Mouse (Mus musculus): ENCODE data around the gene Fignl1. TPM values are rescaled to one million over a fixed set of nuclear protein-coding genes. Genes with fewer than 3 reads are reported as not detected.

Gene Fignl1
- polyA plus RNA-seq, 1 experiment = 10.6 TPM

DNA sequence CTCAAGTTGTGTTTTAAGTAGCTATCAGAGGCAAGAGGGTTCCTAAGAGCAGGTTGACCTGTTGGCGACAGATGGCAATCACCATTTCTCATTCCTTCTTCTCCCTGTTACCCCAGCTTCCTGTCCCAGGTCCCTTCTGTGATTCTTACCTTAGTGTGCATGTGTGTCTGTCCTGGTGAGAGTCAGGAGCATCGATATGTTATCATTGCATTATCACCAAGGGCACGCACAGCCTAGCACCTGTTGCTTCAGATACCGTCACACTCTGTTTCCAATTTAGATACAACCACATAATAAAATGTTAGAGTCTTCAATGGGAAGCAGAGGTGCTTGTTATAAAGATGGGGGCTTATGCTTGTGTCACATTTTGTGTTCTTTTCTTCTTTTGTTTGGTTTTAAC is 36.6 kb downstream of the Fignl1 start:
- H3K27ac ChIP-seq (ENCODE audit: insufficient read depth, low read depth, low read length) = no peak overlapping the region
- TF ChIP-seq CTCF (IDR thresholded peaks at IDR 0.05; ENCODE audit: low read depth, low read length) (no peak), POLR2A (IDR thresholded peaks at IDR 0.05; ENCODE audit: borderline replicate concordance, low read depth, low read length) (no peak)
- no peak overlapping the region for H3K4me3 ChIP-seq (ENCODE audit: insufficient read depth, low read length)
- peaks cover 36% of the 10 kb centered on the region for H3K4me1 ChIP-seq (ENCODE audit: control insufficient read depth, insufficient read depth, low read length)

DNA sequence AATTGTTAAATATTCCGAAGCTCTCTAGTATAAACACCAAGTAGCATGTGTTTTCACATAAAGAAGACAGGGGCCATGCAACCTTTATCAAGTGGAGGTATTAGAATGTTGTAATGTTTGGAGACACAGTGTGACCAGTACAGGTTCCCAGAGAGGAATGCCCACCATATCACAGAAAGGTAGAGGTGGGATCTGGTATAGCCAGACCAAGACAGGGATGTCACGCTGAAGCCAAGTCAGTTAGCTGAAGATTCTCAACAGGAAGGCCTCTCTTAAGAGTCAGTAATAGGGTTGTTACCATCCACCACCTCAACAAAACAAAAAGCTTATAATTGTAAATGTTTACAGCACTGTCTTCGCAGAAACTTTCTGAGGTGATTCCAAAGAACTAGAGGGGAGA is 38.1 kb downstream of the Fignl1 start:
- H3K4me1 ChIP-seq (ENCODE audit: control insufficient read depth, insufficient read depth, low read length) = peaks cover 27% of the 10 kb centered on the region
- H3K27ac ChIP-seq (ENCODE audit: insufficient read depth, low read depth, low read length) = no peak overlapping the region
- TF ChIP-seq POLR2A (IDR thresholded peaks at IDR 0.05; ENCODE audit: borderline replicate concordance, low read depth, low read length) = no peak
- TF ChIP-seq CTCF (IDR thresholded peaks at IDR 0.05; ENCODE audit: low read depth, low read length) = no peak
- H3K4me3 ChIP-seq (ENCODE audit: insufficient read depth, low read length) = no peak overlapping the region

DNA sequence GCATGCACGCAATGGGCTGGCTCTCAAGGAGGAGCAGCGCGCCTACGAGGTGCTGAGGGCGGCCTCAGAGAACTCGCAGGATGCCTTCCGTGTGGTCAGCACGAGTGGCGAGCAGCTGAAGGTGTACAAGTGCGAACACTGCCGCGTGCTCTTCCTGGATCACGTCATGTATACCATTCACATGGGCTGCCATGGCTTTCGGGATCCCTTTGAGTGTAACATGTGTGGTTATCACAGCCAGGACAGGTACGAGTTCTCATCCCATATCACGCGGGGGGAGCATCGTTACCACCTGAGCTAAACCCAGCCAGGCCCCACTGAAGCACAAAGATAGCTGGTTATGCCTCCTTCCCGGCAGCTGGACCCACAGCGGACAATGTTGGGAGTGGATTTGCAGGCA is 39.5 kb downstream of the Fignl1 start:
- Histone ChIP-seq H3K27ac (ENCODE audit: insufficient read depth, low read depth, low read length) (no peak overlapping the region), H3K4me1 (ENCODE audit: control insufficient read depth, insufficient read depth, low read length) (peaks cover 32% of the 10 kb centered on the region), H3K4me3 (ENCODE audit: insufficient read depth, low read length) (no peak overlapping the region)
- TF ChIP-seq POLR2A (IDR thresholded peaks at IDR 0.05; ENCODE audit: borderline replicate concordance, low read depth, low read length) (no peak), CTCF (IDR thresholded peaks at IDR 0.05; ENCODE audit: low read depth, low read length) (no peak)

DNA sequence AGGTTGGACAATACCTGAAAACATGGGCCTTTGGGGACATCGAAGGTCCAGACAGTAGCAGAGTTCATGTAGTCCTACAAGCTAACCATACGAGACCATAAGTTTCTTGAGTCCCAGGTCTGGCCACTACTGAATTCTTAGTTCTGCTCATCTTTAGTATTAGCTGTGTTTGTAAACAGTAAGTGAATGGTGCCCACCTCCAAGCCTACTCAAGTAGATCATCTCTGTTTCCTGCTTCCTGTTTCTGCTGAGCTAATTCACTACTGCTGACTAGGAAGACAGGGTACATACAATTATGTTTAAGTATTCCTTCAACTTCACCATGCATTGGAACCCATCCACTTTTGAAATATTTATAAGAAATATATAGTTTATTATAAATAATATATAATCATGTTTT is 40.7 kb downstream of the Fignl1 start:
- TF ChIP-seq POLR2A (IDR thresholded peaks at IDR 0.05; ENCODE audit: borderline replicate concordance, low read depth, low read length) (no peak), CTCF (IDR thresholded peaks at IDR 0.05; ENCODE audit: low read depth, low read length) (no peak)
- Histone ChIP-seq H3K4me3 (ENCODE audit: insufficient read depth, low read length) (no peak overlapping the region), H3K27ac (ENCODE audit: insufficient read depth, low read depth, low read length) (no peak overlapping the region), H3K4me1 (ENCODE audit: control insufficient read depth, insufficient read depth, low read length) (peaks cover 27% of the 10 kb centered on the region)

DNA sequence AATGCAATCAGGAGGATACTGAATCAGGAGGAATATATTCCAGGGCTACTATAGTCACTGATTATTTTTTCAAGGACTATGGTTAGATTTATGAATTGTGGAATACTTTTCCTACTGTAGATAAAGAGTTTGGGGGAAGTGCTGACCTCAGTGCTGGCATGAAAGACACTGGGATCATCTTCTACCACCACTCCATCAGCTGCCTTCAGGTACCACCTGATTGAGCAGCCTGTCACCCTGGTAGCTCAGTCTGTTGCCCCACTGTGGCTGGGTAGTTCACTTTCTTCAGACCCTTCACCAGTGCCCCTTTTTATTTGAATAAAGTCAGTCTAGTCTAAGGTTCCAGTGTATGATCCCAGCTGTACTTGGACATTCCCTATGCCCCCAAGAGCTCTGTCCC is 42.0 kb downstream of the Fignl1 start:
- H3K27ac ChIP-seq (ENCODE audit: insufficient read depth, low read depth, low read length) = no peak overlapping the region
- H3K4me1 ChIP-seq (ENCODE audit: control insufficient read depth, insufficient read depth, low read length) = peaks cover 36% of the 10 kb centered on the region
- TF ChIP-seq POLR2A (IDR thresholded peaks at IDR 0.05; ENCODE audit: borderline replicate concordance, low read depth, low read length) (no peak), CTCF (IDR thresholded peaks at IDR 0.05; ENCODE audit: low read depth, low read length) (no peak)
- H3K4me3 ChIP-seq (ENCODE audit: insufficient read depth, low read length) = no peak overlapping the region

DNA sequence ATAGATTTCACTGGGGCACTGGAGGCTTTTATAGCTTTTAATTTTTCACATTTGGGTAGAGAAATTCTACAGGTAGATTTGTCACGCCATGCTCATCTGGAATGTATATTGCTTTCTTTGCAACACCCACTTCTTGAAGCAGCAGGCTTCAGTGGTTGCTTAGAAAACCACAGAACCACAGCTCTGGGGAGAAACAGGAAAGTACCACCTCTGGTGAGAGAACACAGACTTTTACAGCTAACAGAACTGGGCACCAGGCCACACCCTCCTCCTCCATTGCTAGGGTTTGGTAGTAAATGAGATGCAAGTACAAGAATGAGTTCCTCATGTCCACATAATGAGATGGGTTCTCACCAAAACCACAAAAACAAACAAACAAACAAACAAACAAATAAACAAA is 42.7 kb downstream of the Fignl1 start:
- TF ChIP-seq CTCF (IDR thresholded peaks at IDR 0.05; ENCODE audit: low read depth, low read length) = no peak
- no peak for TF ChIP-seq POLR2A (IDR thresholded peaks at IDR 0.05; ENCODE audit: borderline replicate concordance, low read depth, low read length)
- Histone ChIP-seq H3K4me3 (ENCODE audit: insufficient read depth, low read length) (no peak overlapping the region), H3K27ac (ENCODE audit: insufficient read depth, low read depth, low read length) (no peak overlapping the region), H3K4me1 (ENCODE audit: control insufficient read depth, insufficient read depth, low read length) (peaks cover 36% of the 10 kb centered on the region)

DNA sequence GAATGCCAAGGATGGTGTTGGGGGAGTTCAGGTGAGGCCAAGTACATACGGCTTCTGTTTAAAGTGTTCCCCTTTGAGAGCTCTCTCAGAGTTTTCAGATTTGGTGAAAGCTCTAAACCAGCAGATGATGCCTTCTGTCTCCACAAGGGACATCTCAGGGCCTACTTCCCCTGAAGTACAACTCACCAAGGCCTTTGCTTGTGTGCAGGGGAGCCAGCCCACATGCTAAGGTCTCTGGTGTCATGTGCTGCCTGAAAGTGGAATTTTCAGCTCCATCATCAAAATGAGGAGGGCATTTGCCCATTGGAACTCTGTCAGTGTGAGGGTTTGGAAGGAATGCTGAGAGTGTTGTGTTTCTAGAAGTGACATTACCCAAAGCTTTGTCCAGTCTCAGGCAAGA is 43.3 kb downstream of the Fignl1 start:
- Histone ChIP-seq H3K4me1 (ENCODE audit: control insufficient read depth, insufficient read depth, low read length) (peaks cover 41% of the 10 kb centered on the region), H3K27ac (ENCODE audit: insufficient read depth, low read depth, low read length) (no peak overlapping the region), H3K4me3 (ENCODE audit: insufficient read depth, low read length) (no peak overlapping the region)
- no peak for TF ChIP-seq CTCF (IDR thresholded peaks at IDR 0.05; ENCODE audit: low read depth, low read length)
- no peak for TF ChIP-seq POLR2A (IDR thresholded peaks at IDR 0.05; ENCODE audit: borderline replicate concordance, low read depth, low read length)

DNA sequence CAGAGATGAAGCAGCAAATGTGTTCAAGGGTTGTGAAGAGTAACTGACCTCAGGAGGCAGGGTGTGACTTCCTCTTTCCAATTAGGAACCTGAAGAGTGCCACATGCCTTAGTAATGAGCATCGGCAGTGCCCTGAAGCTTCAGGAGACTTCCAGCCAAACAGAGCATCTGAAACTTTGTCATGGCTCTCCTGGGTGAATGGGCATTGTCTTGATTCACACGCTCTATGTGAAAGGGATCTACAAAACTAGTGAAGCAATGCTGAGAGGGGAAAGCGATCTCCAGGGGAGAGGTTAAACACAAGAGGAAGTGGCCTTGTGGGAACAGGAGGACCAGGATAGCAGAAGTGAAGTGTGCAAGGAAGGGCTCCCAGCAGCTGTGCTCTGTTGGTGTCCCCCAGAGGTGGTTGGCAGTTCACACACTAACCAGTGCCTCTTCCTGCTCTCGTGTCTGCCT is 45.5 kb downstream of the Fignl1 start:
- no peak for TF ChIP-seq CTCF (IDR thresholded peaks at IDR 0.05; ENCODE audit: low read depth, low read length)
- no peak for TF ChIP-seq POLR2A (IDR thresholded peaks at IDR 0.05; ENCODE audit: borderline replicate concordance, low read depth, low read length)

DNA sequence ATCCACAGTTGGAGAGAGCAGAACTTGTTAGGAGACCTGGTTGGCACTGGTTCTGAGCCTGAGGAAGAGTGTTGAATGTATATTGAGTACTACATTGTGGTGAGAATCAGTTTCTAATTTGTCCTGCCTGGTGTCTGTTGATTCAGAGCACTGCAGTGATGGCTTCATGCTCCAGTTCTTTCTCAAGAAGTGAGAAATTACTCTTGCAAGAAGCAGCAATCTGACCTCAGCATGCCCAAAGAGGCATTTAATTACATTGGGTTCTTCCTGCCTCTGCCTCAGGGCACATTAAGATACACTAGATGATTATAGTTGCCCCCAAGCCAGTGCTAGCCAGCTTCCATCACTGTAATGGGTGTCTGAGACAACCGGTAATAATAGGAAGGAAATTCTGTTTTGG is 49.9 kb downstream of the Fignl1 start:
- no peak overlapping the region for H3K4me3 ChIP-seq (ENCODE audit: insufficient read depth, low read length)
- peaks cover 24% of the 10 kb centered on the region for H3K4me1 ChIP-seq (ENCODE audit: control insufficient read depth, insufficient read depth, low read length)
- H3K27ac ChIP-seq (ENCODE audit: insufficient read depth, low read depth, low read length) = no peak overlapping the region
- TF ChIP-seq CTCF (IDR thresholded peaks at IDR 0.05; ENCODE audit: low read depth, low read length) (no peak), POLR2A (IDR thresholded peaks at IDR 0.05; ENCODE audit: borderline replicate concordance, low read depth, low read length) (no peak)

More for the DNA sequence above, 45.5 kb downstream of the Fignl1 start:
- Histone ChIP-seq H3K4me1 (ENCODE audit: control insufficient read depth, insufficient read depth, low read length) (peaks cover 41% of the 10 kb centered on the region), H3K4me3 (ENCODE audit: insufficient read depth, low read length) (no peak overlapping the region), H3K27ac (ENCODE audit: insufficient read depth, low read depth, low read length) (peak overlapping the region; percentile 61)

DNA sequence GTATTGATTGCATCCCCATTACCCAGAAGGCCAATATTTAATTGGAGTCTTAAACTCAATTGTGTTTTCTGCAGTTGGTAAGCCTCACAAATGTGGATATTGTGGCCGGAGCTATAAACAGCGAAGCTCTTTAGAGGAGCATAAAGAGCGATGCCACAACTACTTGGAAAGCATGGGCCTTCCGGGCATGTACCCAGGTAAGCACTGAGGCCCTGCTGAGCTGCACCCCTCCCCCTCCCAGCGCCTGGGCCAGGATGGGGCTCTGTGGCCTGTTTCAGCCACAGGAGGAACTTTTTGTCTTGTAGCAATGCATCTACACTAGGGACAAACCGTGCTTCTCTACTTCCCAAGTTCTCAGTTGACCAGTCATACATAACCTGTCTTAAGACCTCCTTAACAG is 50.6 kb downstream of the Fignl1 start:
- Histone ChIP-seq H3K4me1 (ENCODE audit: control insufficient read depth, insufficient read depth, low read length) (peaks cover 20% of the 10 kb centered on the region), H3K4me3 (ENCODE audit: insufficient read depth, low read length) (no peak overlapping the region), H3K27ac (ENCODE audit: insufficient read depth, low read depth, low read length) (no peak overlapping the region)
- TF ChIP-seq CTCF (IDR thresholded peaks at IDR 0.05; ENCODE audit: low read depth, low read length) = no peak
- TF ChIP-seq POLR2A (IDR thresholded peaks at IDR 0.05; ENCODE audit: borderline replicate concordance, low read depth, low read length) = no peak

DNA sequence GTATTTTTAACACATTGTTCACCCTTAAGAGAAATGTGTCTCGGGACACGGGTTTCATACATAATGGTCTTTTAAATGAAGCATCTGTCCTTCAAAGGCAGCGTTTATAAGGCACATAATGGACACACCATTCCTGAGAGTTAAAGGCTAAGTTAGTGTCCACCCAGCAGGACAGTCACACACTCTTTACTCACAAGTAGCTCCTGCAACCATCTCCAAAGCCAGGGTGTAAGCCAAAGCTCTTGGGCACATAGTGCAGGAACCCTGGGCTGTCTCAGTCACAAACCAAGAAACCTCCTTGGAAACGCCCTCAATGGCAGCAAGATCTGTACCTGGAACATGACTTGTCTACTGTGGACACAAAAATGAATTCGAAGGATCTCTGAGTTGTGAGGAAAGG is 55.9 kb downstream of the Fignl1 start:
- Histone ChIP-seq H3K4me1 (ENCODE audit: control insufficient read depth, insufficient read depth, low read length) (no peaks in the 10 kb centered on the region), H3K27ac (ENCODE audit: insufficient read depth, low read depth, low read length) (no peak overlapping the region), H3K4me3 (ENCODE audit: insufficient read depth, low read length) (no peak overlapping the region)
- no peak for TF ChIP-seq CTCF (IDR thresholded peaks at IDR 0.05; ENCODE audit: low read depth, low read length)

Data from bone marrow macrophage, adult 2 months (primary cell).